Mouse (Mus musculus): ENCODE data around the gene Phf8.
"Not testable (repeated sequence)": the region's sequence is repeated elsewhere in the genome, so short reads cannot be mapped to it uniquely, and the experiment has no call there.

Gene Phf8

DNA sequence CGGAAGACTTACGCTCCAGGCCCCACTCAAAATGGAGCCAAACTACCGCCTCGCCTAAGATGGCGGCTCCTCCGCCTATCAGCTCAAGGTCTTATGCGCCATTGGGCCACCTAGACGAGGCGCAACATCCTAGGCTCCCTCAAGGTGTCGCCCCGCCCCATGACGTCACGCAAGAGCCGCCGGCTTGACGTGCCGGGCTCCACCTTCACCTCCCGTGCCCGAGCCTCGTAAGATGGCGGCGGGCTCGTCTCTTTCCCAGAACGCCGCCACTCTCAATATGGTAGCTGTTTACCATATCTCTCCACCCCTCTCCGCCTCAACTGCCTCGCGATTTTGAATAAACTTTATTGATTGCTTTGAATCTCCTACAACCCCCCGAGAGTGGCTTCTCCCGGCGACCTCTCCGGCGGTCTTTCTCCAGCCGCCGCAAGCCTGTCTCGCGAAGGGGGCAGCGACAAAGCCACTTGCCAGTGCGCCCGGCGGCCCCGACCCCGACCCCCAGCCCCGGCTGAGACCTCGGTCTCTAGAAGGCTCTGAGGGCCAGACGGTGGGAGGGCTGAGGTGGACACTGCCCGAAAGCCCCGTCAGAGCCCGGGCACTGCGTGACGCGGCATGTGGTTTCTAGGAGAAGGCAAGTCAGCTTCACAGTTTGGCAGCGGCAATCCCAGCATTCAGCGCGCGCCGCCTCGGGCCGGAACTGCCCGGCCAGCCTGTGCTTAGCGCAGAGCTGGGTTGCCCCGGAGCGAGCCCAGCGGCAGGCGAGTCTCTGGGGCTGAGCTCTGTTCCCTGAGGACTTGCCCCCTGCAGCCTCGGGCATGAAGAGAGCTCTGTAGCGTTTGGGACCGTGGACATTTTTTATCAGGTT, at the start of gene Phf8:
Phf8 (plus strand) TSS at position 215 of the 865 bp plus-strand sequence.
- peak; percentile 97 to 98 for DNase-seq

DNA sequence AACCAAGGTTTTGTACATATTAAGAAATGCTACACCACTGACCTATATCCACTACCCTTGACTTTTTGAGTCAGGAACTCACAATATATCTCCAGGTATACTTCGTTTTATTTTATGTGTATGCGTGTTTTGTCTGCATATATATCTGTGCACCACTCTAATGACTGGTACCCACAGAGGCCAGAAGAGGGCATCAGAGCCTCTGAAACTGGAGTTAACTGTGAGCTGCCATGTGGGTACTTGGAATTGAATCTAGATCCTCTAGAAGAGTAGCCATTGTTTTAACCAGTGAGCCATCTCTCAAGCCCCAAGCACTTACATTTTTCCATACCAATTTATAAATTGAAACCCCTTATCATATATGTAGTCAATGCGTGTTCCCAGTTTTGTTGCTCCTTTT, 32.3 kb upstream of the Phf8 start:
- DNase-seq: no peak

DNA sequence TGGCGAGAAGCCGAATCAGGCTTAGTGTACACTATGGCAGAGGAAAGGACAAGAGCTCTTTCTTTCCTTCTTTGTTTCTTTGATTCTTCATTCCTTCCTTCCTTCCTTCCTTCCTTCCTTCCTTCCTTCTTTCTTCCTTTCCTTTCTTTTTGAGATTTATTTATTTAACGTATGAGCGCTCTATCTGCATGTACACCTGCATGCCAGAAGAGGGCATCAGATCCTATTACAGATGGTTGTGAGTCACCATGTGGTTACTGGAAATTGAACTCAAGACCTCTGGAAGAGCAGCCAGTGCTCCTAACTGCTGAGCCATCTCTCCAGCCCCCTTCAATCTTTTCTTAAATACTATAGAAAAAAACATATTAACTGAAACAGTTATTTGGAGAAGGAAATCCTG, 27.2 kb upstream of the Phf8 start:
- not testable (repeated sequence) for DNase-seq

DNA sequence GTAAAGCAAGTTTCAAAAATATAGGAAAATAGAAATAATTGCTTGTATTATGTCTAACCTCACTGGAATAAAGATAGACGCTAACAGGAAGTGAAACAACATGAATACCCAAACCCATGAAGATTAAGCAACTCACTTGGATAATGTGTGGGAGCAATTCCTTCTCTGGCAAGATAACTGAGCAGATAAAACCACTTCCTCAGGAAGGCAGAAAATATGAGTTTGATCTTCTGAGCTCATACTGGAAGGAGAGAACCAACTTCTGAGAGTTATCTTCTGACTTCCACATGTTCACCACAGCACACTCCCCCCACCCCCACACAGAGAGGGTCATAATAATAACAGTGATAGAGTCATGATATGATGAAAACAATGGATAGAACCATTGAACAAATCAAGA, 23.9 kb upstream of the Phf8 start:
- no peak for DNase-seq

DNA sequence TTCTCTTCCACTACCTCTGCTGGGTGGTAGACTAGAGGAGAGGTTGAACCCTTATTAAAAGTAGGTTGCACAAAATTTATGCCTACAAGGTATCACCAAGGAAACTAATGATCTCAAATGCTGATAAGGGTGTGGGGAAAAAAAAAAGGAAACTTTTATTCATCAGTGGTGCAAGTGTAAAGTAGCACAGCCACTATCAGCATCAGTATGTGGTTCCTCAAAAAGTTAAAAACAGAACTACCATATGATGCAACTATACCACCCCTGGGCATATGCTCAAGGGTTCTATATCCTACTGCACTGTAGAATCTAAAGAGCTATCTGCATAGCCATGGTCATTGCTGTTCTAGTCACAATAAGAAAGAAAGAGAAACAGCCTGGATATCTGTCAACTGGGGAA, 11.9 kb upstream of the Phf8 start:
- DNase-seq: no peak

DNA sequence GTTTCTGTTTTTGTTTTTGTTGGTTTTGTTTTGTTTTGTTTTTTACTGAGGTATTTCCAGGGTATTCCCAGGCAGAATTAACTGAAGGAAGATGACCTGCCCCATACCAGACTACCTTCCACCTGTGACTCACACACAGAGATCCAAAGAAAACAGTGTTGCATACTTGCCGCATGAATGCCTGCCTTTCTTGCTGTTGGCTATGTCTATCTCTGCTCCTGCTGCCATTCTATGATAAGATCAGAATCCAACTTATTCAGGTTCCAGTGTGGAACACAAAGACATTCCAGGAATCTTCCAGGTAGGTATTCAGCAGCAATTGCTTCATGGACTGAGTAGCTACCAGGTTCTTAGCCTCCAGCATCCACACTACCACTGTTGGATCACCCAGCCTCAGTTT, 10.6 kb upstream of the Phf8 start:
- DNase-seq: no peak

DNA sequence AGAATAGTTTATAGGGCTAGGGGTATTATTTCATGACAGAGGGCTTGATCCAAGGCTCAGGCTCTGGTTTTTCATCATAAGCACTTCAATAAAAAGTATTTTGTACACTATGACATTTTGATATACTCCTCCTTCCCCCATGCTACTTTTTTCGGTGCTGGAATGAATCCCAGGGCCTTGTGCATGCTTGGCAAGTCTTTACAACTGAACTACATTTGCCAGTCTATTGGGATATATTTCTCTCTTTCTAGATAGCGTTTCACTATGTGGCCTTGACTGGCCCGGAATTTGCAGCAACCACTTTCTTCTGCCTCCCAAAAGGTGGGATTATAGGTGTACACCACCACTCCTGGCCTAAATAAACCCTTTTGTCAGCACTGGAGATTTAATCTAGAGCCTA, 7.4 kb upstream of the Phf8 start:
- no peak for DNase-seq

DNA sequence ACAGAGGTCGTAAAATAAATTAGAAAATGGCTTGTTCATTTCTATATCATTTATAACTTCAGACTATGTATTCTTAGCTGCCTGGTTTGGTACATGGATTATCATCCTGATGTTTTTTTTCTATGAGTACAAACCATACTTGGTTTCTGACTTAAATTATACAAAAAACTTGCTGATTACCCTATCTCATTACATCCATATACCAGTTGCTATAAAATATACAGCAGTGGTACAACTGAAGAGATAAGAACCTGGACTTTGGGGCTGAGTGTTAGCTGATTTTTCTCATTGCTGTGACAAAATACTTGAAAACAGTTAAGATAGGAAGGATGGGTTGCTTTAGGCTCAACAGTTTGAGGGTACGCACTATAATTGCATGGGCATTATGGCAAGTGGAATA, 6.8 kb upstream of the Phf8 start:
- DNase-seq: no peak

DNA sequence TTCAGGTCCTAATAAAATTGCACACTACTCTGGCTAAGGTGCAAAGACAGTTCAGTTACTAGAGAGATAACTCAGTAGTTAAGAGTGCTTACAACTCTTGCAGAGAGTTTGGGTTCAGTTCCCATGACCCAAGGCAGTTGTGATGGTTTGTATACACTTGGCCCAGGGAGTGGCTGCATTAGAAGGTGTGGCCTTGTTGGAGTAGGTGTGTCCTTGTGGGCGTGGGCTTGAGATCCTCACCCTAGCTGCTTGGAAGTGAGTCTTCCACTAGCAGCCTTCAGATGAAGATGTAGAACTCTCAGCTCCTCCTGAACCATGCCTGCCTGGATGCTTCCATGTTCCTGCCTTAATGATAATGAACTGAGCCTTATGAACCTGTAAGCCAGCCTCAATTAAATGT, 2.3 kb upstream of the Phf8 start:
- no peak for DNase-seq

DNA sequence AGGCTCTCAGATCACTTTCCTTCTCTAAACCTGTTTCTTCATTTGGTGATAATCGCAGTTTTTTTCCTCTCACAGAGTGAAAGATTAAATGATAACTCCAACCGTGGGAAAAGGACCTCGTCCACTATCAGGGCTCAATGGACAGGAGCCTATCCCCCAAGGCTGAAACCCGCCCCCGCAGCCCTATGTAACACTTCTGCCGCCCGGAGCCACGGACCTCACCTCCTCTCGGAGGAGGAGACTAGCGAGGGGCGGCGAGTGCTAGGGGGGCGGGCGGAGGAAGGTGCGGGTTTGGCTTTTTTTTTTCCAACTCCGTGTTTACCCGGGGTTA, 380 bp upstream of the Phf8 start:
- no peak for DNase-seq

DNA sequence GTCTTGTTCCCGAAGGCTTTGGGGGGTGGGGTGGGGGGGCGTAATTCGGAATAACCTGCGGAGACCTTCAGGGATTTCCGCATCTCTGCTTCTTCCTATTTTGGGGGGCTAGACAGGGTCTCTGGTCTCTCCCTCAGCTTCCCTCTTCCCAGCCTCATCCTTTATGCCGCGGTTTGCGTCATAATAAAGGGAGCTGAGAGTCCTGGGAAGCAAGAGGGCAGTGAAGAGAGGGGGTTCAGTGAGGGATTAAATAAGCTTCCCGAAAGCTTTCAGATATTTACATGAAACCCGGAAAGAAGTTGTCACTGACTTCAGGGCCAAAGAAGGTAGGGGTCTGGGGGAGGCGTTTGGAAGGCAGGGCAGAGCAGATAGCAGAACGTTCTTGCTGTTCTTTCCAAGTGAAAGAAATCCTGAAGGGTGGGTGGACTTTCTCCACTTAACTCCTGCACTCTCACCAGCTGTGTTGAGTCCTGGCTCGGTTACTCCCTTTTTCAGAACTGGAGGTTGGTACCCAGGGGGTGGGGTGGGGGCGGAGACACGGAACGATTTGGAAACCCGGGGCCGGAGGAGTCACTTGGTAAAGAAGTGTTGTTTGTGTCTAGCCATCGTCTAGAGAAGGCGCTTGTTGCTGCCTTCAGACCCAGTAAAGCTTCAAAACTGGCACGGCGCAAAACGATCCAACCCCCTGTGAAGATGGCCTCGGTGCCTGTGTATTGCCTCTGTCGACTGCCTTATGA, 1.5 kb downstream of the Phf8 start:
- peak; percentile 30 to 59 for DNase-seq

DNA sequence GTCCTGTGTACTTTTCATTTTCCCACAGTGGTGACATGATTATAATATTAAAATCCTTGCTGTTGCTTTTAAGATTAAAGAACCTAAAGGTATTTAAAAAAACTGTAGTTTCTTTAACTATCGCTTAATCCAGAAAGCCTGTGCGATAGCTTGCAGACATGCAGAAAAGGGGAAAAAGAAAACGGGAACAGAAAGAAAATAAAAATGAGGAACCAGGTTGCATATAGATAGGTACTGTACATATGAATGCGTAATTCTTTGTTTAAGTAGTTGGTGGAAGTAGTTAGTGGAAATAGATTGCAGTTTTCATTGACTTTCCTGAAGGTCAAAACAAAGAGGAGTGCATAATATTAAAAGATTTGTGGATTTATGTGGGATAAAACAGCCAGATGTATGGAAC, 32.9 kb downstream of the Phf8 start:
- no peak for DNase-seq

DNA sequence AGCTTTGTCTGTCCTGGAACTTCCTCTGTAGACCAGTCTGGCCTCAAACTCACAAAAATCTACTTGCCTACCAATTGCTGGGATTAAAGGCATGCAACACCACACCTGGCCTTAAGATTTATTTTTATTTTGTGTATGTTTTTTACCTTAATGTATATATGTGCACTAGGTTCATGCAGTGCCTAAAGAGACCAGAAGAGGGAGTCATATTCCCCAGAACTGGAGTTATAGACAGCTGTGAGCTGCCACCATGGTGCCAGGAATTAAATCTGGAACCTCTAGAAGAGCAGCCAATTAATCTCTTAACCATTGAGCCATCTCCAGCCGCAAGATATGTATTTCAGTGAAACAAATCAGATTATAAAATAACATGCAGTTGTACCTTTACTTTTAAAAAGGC, 54.7 kb downstream of the Phf8 start:
- DNase-seq: no peak

DNA sequence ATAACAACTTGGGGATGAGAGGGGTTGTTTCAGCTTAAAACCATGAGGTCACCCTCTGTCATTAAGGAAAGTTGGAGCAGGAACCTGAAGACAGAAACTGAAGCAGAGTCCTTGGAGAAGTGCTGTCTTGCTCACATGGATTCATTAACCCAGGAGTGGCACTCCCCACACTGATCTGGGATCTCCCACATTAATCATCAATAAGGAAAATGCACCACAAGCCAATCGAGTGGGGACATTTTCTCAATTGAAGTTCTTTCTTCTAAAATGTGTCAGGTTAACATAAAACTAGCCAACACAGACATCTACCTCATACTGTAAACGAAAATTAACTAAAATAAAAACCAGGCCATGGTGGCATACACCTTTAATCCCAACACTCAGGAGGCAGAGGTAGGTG, 122.9 kb downstream of the Phf8 start:
- no peak for DNase-seq

DNA sequence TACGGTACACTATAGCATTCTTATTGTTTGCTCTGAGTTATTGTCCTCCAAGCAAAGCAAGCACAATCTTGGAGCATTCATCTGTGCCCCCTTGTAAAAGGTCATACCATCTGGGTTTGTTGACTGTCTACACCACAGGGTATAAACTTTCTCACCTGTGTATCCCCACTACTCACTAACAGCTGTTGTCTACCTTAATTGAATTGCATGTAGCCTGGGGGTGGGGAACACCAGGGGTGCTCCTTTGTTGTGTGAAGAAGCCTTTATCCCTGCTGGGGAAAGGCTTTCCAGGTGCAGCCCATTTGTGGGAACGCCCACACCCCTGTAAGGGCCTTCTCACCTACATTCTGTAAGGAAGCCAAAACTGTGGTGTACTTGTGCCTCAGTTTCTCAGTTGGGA, 133.3 kb downstream of the Phf8 start:
- no peak for DNase-seq

DNA sequence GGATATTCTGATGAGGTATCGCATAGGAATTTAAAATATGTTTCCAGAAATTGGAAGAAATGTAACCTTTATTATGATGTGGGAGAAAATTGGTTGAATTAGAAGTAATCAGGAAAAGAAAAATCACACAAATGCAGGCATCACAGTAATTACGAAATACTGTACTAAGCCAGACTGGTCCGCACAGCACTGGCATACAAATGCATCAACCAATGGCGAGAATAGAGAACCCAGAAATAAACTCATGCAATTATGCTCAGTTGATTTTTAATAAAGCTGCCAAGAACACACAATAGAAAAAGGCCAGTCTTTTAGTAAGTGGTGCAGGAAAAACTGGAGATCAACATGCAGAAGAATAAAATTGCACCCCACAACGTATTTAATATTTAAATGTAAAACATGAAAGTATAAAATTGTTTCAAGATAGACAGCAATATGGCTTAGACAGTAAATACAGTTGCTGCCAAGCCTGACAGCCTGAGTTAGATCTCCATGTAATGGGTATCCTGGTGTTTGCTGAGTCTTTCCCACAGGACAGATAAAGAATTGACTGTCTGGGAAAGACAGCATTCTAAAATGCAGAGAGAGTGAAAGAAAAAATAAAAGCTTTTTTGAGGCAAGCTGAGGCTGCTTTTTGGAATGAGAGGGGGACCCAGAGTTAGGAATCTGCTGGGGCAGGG, 154.2 kb downstream of the Phf8 start:
- no peak for DNase-seq
